Mouse (Mus musculus) kidney, adult 2 months (tissue): ENCODE measurements at regions not wholly inside any gene's neighbourhood (a gene's known extent, or its start where the extent isn't known, plus 50 kb on each side); places are given as distances from the start of the nearest gene placed in this dataset.

Experiments
- CTCF ChIP-seq: fragments of 200-500 bp; conservative IDR thresholded peaks from 2 replicates; pipeline ENCODE4 v1.5.1; 2011; ENCODE audit warnings: low read depth, mild to moderate bottlenecking, control low read depth, low read length, moderate library complexity, mixed read lengths; ENCODE audit not compliant: insufficient read depth, insufficient read length
- POLR2A ChIP-seq: fragments of 200-500 bp; IDR thresholded peaks from one replicate; pipeline ENCODE4 v1.6.1; 2011; ENCODE audit warnings: low read depth, low read length, control low read depth

- TF ChIP-seq CTCF (no peak), POLR2A (no peak)
These were observed 334.0 kb upstream of the Id2 start for GRCm38 (mm10) chr12:25430911-25431310.
